Mouse (Mus musculus) adipocyte (in vitro differentiated cells): ENCODE measurements around the gene Tspan14.
A peak's percentile ranks its signal among the peaks of the same experiment; 100 is the strongest.

Source experiments
- DNase-seq: peaks from one replicate; pipeline ENCODE4 v3.0.0-alpha.2; 2016; ENCODE audit warnings: low spot score

Gene Tspan14

GRCm38 (mm10) chr14:40917632-40918031, 49.0 kb downstream of the Tspan14 start:
- peak; percentile 85 for DNase-seq

DNA sequence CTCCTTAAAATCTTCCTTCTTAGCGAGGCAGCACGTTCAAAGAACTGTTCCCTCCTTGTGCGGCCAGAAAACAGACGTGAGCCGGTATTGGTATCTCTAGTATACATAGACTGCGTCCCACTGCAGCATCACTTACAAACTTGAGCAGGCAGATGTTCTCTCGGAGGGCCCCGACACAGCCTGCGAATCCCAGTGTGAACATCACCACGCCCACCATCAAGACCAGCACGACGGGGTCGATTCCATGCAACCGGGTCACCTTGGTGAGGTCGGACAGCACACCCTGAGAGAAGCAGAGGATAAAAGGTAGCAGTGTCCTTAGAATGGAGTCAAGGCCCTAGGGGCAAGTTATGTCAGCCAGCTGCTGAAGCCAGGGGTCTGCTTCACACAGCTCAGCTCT, 49.9 kb downstream of the Tspan14 start:
- no peak for DNase-seq

DNA sequence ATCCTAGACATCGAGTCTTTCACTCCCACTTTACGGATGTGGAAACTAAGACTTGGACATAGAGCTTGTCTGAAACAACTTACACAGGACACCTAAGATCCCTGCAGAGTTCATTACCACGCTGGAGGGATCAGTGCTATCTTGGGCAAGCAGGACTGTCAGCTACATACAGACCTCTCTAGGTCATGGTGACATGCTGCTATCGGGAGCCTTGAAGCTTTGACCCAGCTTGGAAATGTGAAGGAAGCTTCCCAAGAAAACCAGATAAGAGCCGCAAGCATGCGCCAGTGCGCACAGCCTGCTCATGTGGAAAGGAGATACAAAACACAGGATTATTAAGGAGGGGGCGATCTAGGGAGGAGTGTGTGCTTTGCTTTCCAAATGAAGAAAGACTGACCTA, 50.8 kb downstream of the Tspan14 start:
- DNase-seq, result no peak

- DNase-seq, result no peak
Measured at GRCm38 (mm10) chr14:40914701-40915100, 51.9 kb downstream of the Tspan14 start.

GRCm38 (mm10) chr14:40913709-40914108, 52.9 kb downstream of the Tspan14 start:
- no peak for DNase-seq

DNA sequence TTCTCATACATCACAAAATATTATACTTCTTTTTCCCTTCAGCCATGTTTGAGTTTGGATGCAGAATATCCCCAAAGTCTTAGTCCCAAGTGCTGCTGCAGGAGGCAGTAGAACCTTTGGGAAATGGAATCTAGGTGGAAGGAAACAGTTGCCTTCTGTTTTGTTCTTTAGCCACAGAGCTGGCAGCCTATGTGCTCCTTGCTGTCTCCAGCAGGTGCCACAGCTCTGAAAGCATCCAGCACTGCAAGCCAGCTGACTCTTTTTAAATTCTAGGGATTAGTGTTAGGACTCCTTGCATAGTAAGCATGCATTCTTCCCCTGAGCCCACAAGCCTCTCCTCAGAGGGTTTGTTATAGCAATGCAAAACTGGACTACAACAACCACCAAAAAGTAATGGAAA, 55.1 kb downstream of the Tspan14 start:
- no peak for DNase-seq

GRCm38 (mm10) chr14:40908763-40909162, 57.8 kb downstream of the Tspan14 start:
- DNase-seq, result no peak

DNA sequence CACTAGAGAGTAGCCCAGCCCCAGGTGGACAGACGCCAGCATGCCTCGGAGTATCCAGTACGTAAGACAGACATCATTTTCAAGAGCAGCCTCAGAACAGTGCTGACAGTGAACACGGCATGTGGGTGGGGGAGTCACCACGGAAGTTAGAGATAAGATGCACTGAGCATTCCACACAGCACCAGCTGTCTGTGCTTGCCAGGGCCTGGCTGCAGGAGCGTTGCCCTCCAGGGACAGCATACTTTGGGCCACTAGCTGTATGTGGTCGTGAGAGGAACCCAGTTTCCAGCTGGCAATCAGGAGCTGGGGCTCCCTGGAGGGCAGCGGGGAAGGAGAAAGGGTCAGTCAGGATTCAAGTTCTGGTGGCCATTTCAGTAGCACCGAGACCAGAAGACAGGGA, 59.8 kb downstream of the Tspan14 start:
- no peak for DNase-seq

DNA sequence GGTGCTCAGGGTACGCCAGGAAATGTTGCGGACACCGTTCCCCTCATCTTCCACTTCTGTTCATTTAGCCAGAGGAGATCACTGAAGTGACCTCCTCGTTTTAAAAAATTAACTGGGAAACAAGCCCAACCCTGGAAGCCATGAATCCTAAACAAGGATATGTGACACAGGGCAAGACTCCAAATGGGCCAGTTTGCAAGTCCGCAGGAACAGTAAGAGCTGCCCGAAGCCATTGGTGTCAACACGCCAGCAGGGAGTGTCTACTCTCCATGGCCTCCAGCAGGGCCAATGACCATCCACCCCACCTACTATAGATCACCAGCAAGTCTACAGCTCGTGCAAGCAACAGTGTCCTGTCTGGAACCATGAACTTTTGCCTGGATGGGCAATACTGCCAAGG, 60.8 kb downstream of the Tspan14 start:
- DNase-seq, result peak; percentile 39

GRCm38 (mm10) chr14:40902307-40903055, 64.1 kb downstream of the Tspan14 start:
- DNase-seq, result no peak

DNA sequence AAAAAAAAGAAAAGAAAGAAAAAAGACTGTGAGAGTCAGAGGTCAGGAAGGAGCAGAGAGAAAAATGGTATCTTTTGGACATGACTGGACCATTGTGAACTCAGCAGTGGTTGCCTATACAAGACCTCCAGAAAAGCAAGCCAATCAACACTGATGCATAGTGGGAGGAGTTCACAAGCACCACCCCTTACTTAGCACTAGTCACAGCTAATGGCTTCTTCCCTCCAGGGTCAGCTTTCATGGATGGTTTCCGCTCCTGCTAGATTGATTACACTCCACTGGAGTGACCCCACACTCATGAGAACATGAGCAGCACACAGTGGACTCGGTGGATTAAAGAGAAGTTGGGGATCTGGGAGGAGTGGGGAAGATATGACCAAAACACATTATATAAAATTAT, 66.3 kb downstream of the Tspan14 start:
- DNase-seq, result no peak

DNA sequence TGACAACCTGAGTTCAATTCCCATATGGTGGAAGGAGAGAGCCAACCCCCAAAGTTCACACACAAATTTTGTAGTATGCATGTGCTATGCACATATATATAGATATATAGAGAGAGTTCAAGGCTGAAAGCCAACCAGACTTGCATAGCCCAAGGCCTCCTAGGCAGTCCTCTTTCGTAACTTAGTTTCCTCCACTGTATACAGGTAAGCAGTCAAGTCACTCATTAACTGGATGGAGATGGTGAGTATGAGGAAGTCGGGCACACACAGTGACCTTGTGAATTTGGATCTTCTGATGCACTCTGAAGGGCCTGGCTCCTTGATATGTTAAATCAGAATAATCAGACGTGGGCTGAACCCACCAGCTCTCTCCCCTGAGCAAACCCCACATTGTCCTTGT, 68.7 kb downstream of the Tspan14 start:
- no peak for DNase-seq

DNA sequence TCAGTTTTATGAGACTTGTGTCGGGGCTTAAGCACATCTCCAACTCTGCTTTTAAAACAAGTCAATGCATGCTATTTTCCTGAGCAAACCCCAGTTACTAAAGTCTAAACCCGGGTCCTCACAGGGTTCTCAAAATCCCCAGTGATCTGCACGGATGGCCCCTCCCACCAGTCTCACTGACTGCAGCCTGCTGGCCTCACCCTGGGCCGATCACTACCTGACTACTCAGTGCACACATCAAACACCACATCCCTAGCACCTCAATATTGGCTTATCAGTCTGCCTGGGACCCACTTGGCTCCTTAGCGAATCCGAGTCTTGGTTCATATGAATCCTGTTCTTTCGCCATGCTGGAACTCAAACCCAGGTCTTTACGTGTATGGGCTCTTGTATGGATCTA, 70.9 kb downstream of the Tspan14 start:
- DNase-seq, result no peak

- peak; percentile 34 for DNase-seq
Measured at GRCm38 (mm10) chr14:40894576-40895247, 71.9 kb downstream of the Tspan14 start.

GRCm38 (mm10) chr14:40893884-40894283, 72.7 kb downstream of the Tspan14 start:
- no peak for DNase-seq

- no peak for DNase-seq
Measured at GRCm38 (mm10) chr14:40893196-40893595, 73.4 kb downstream of the Tspan14 start, which contains the start of gene Sh2d4b. Sh2d4b (minus strand) TSS chr14:40893266.

GRCm38 (mm10) chr14:40892326-40892825, 74.2 kb downstream of the Tspan14 start:
- no peak for DNase-seq

DNA sequence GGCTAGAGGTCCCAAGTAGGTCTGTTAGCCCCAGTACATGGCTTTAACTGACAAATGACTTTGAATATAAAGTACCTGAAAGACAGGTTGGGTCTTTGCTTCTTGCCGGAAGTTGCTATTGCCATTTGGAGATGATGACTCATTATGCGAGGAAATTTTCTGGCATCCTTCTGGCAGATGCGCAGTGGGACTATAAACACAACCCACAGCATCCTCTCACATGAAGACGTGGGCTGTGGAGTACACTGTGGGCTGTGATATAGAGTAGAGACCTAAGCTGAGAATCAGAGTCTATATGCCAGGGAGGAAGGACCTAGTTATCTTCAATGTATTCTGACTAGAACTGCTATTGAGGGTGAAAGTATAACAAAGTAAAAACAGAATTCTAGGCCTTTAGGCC, 75.1 kb downstream of the Tspan14 start:
- no peak for DNase-seq

- DNase-seq, result peak; percentile 58
Measured at GRCm38 (mm10) chr14:40889704-40890103, 76.9 kb downstream of the Tspan14 start.

- DNase-seq, result no peak
Measured at GRCm38 (mm10) chr14:40889181-40889580, 77.4 kb downstream of the Tspan14 start.

DNA sequence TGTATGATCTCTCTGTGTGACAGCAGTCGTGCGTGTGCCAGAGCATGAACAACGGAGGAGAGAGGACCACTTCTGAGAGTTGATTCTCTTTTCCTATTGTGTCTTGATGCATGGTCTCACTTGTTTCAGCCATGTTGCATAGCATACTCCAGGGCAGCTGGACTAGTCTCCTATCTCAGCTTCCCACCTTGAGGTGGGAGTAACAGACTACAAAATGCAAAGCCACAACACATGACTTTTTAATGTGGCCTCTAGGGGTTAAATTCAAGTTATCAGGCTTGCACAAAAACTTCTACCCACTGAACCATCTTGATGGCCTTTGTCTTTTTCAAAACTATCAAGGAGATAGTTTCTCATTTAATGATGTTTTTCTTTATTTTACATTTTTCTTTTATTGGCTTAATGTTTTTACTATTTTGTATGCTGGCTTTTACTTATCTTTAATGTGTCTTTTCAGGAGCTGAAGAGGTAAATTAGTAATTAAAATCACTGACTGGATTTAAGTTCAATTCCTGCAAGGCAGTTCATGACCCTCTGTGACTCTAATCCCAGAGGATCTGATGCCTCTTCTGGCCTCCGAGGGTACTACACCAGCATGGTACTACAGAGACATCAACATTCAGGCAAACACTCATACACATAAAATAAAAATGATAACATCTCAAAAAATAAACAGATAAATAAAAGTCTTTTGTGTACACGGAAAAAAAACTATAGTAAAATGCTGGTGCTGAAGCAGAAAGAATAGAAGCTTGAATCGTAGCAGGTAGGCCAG, 80.0 kb downstream of the Tspan14 start:
- no peak for DNase-seq

DNA sequence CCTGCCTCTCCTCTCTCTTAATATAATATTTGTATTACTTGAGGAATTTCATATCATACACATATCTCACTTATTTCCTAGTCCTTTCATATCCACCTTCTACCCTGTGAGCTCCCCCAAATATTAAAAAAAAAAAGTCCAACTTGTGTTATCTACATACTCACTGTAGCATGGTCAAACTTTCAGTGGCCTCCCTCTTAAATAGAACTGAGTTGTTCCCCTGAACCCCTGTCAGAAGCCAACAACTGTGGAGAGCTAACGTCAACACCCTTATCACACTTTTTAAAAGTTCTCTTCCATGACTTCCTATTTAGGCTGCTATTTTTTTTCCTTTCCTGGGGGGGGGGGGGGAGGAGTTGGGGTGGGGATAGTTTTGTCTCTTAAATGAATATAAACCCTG, 80.9 kb downstream of the Tspan14 start:
- DNase-seq, result no peak

DNA sequence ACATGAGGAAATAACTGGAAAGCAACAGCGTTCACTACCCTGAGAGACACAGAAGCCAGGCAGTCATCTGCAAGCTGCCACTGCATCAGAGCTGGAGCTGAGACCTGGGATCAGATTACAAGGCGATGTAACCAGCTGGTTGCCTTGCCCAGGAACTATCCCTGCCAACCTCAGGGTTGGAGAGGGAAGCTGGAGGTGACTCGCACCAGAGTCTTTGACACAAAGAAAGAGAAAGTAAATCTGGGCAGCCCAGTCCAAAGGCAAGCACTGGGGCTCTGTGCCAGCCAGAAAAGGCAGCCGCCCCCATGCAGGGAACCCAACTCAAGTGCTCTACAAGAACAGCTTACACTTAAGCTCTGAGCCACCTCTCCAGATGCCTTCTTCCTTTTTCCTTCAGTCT, 81.4 kb downstream of the Tspan14 start:
- peak; percentile 50 for DNase-seq
